Mouse (Mus musculus) testis, adult 2 months (tissue): ENCODE results near the gene Sgpp1. TPM values are rescaled to one million over a fixed set of nuclear protein-coding genes. Genes with fewer than 3 reads are reported as not detected.
"Not testable (repeated sequence)": the region's sequence is repeated elsewhere in the genome, so short reads cannot be mapped to it uniquely, and the experiment has no call there.

Experiments
- H3K27ac ChIP-seq: fragments of 200-500 bp; 2 replicates; pipeline ENCODE4 v1.5.1; 2012; ENCODE audit warnings: low read depth, low read length; ENCODE audit not compliant: control insufficient read depth, insufficient read depth
- H3K27me3 ChIP-seq: fragments of 200-500 bp; 2 replicates; pipeline ENCODE4 v1.6.1; 2012; ENCODE audit warnings: mild to moderate bottlenecking, low read length, moderate library complexity; ENCODE audit not compliant: control insufficient read depth, insufficient read depth
- H3K36me3 ChIP-seq: fragments of 200-500 bp; 2 replicates; pipeline ENCODE4 v1.6.1; 2012; ENCODE audit warnings: mild to moderate bottlenecking, low read length; ENCODE audit not compliant: control insufficient read depth, insufficient read depth
- H3K4me1 ChIP-seq: fragments of 200-500 bp; 2 replicates; pipeline ENCODE4 v1.6.1; 2012; ENCODE audit warnings: low read length; ENCODE audit not compliant: control insufficient read depth, insufficient read depth
- H3K4me3 ChIP-seq: fragments of 200-500 bp; 2 replicates; pipeline ENCODE4 v1.5.1; 2012; ENCODE audit warnings: low read depth, mild to moderate bottlenecking, low read length, moderate library complexity, mixed read lengths; ENCODE audit not compliant: control insufficient read depth
- CTCF ChIP-seq: fragments of 200-500 bp; IDR thresholded peaks from 2 replicates; pipeline ENCODE4 v1.5.1; 2012; ENCODE audit warnings: low read depth, mild to moderate bottlenecking, inconsistent platforms, low read length, moderate library complexity; ENCODE audit not compliant: control insufficient read depth, insufficient read depth, insufficient replicate concordance
- POLR2A ChIP-seq: fragments of 200-500 bp; IDR thresholded peaks from 2 replicates; pipeline ENCODE4 v1.6.1; 2012; ENCODE audit warnings: low read depth, mild to moderate bottlenecking, inconsistent platforms, low read length, moderate library complexity; ENCODE audit not compliant: control insufficient read depth
- polyA plus RNA-seq: library from polyadenylated mRNA; depleted of rRNA; stranded (reverse); fragments of >200 nt; gene quantifications from 2 replicates; pipeline ENCODE4 v1.2.3, GENCODE M21; 2012

The Sgpp1 gene
- polyA plus RNA-seq, 1 experiment, result 20.8 TPM

DNA sequence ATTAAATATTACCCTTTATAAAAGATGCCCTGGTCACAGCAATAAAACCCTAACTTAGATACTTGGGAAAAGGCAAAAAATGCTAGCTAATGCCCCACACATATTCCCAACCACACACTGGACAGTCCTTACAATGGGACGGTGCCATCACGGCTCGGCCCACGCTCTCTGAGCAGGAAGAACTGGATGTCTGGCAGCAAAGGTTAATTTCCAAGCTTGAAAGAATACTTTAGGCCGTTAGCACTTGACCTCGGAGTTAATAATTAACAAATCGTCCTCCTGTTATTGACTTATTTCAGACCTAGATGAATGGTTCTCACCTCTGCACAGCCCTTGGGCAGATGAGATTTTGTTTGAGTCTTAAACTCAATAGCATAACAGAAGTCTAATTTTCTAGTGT, 28.9 kb downstream of the Sgpp1 start:
- no peaks in the 10 kb centered on the region for H3K36me3 ChIP-seq
- H3K4me1 ChIP-seq, result peaks cover 5% of the 10 kb centered on the region
- H3K27ac ChIP-seq, result no peak overlapping the region
- H3K4me3 ChIP-seq, result no peak overlapping the region
- H3K27me3 ChIP-seq, result no peaks in the 10 kb centered on the region
- TF ChIP-seq POLR2A, result no peak
- TF ChIP-seq CTCF, result no peak

DNA sequence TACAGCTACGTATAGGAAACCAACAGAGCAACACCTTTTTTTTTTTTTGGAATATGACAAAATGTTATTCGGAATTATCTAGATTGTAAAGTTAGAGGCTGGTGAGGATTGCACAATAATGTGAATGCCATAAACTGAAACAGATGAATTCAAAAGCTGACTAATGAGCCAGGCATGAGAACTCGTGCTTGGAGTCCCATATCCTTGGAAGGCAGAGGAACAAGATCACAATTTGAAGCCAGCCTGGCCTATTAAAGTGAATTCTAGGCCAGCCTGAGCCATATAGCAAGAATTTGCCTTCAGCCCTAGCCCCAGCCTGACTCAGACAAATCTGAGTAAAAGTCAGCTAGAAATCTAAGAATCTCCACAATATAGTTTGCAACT, 32.8 kb downstream of the Sgpp1 start:
- H3K4me3 ChIP-seq, result no peak overlapping the region
- H3K27ac ChIP-seq, result no peak overlapping the region
- no peaks in the 10 kb centered on the region for H3K36me3 ChIP-seq
- H3K4me1 ChIP-seq, result peaks cover 10% of the 10 kb centered on the region
- H3K27me3 ChIP-seq, result no peaks in the 10 kb centered on the region
- TF ChIP-seq CTCF, result no peak
- no peak for TF ChIP-seq POLR2A

DNA sequence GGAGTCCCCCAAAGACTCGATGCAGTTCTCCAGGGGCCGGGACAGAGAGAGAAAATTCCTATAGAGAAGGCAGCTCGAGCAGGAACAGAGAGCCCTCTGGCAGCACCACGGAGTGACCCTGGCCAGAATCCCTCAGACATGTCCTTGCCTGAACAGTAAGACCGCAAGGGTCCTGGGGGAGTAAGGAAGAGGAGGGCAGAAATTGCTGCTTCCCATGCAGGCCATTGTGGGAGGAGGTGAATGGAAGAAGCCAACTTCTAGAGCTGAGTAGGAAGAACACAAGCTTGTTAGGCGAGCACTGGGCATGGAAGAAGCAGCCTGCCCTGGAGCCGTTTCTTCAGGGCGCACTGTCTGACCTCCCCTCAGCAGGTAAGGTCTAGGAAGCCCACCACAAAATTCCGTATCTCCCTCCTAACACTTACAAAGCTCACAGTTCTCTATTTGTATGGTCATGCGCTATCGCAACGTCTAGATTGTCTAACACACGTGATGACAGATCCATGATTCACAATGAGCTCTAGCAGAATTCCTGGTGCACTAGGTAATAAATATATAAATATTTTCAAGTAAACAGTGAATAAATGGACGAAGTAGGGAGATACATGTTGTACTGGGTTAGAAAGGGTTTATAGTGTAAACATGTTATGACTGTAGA, 33.3 kb downstream of the Sgpp1 start:
- H3K4me3 ChIP-seq, result no peak overlapping the region
- no peak for TF ChIP-seq CTCF
- TF ChIP-seq POLR2A, result no peak
- H3K27ac ChIP-seq, result peak overlapping the region; percentile 37; the same call in 1 of the 2 replicates
- H3K36me3 ChIP-seq, result no peaks in the 10 kb centered on the region
- peaks cover 10% of the 10 kb centered on the region for H3K4me1 ChIP-seq
- H3K27me3 ChIP-seq, result no peaks in the 10 kb centered on the region

DNA sequence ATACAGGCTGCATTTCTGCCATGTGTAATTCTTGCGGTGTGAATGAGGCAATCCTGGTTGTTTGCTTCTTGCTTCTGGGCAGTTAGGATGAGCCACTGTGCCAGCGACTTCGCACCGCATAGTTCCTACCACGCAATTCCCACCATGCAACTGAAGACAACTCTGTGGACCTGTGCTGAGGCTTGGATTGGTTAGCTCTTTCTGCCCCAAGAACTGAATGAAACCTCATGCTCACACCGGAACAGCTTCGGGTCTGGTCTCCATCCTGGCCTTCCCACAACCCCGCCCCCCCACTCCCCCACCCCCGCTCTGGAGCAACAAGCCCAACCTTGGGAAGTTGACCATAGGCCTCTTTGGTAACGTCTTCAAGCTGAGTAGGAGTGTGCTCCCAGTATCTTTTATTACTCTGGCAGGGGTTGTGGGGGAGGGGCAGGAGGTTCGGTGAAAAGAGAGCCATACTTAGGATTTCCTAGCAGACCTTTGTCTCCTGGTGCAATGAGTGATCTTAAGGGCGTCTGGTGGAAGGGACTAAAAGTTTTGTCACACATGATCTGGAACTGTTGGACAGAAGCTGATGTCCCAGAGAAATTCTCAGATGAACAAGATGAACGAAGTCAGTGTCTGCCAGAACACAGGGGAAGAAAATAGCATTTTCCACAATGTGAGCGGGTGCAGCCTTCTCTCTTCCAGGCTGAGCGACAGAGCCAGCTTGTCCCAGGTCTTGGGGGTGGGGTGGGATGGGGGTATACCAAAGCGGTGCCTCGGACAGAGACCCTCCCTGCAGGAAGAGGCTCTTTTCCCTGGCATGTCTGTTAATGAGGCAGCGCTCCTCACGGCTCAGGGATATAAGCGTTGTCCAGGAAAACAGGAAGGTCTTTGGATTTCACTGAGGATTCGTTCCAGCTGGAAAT, 34.1 kb downstream of the Sgpp1 start:
- Histone ChIP-seq H3K27ac (0 out of 2 replicates have a peak overlapping the region, but pooled peaks have one; percentile 39), H3K27me3 (no peaks in the 10 kb centered on the region), H3K4me1 (peaks cover 10% of the 10 kb centered on the region), H3K4me3 (peak overlapping the region; percentile 36), H3K36me3 (no peaks in the 10 kb centered on the region)
- TF ChIP-seq POLR2A (no peak), CTCF (no peak)

DNA sequence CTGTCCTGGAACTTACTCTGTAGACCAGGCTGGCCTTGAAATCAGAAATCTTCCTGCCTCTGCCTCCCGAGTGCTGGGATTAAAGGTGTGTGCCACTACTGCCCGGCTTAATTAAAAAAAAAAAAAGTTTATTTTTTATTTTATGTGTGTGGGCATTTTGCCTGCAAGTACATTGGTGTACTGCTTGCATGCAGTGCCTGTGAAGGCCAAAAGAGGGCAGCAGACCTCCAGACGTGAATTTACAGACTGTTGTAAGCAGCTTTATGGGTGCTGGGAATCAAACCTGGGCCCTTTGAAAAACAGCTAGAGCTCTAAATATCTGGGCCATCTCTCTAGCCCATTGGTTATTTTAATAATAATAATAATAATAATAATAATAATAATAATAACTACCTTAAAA, 36.8 kb downstream of the Sgpp1 start:
- H3K36me3 ChIP-seq, result no peaks in the 10 kb centered on the region
- no peaks in the 10 kb centered on the region for H3K27me3 ChIP-seq
- TF ChIP-seq POLR2A (no peak), CTCF (peak; percentile 46; the same call in 1 of the 2 replicates)
- peaks cover 10% of the 10 kb centered on the region for H3K4me1 ChIP-seq
- H3K4me3 ChIP-seq, result no peak overlapping the region
- no peak overlapping the region for H3K27ac ChIP-seq

DNA sequence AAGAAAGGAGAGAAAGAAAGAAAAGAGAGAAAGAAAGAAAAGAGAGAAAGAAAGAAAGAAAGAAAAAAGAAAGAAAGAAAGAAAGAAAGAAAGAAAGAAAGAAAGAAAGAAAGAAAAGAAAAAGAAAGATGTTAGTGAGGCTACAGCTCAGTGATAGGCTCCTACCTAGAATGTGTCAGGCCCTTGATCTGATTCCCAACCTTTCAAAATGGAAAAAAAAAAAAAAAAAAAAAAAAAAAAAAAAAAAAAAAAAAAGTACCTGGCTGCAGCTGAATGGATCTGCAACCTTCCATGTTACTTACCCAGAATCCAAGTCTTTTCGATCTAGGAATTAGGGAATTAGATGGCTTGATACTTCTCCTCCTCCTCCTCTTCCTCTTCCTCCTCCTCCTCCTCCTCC, 39.7 kb downstream of the Sgpp1 start:
- H3K4me1 ChIP-seq, H3K27me3 ChIP-seq, H3K4me3 ChIP-seq, H3K27ac ChIP-seq, H3K36me3 ChIP-seq: not testable (repeated sequence)

DNA sequence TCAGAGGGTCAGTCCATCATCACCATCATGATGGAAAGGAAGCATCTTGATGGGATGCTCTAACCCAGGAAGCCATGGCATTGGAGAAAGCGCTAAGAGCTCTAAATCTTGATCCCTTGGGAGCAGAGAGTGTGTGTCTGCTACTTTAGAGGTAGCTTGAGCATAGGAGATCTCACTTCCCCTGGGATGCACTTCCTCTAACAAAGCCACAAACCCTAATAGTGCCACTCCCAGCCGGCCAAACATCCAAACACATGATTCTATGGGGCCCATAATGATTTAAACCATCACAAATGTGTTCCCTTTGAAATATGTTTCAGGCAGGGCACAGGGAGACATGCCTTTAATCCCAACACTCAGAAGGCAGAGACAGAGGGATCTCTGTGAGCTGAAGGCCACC, 46.5 kb downstream of the Sgpp1 start:
- Histone ChIP-seq H3K27me3 (no peaks in the 10 kb centered on the region), H3K27ac (no peak overlapping the region), H3K4me1 (no peaks in the 10 kb centered on the region), H3K4me3 (no peak overlapping the region), H3K36me3 (no peaks in the 10 kb centered on the region)
- TF ChIP-seq CTCF, result no peak
- TF ChIP-seq POLR2A, result no peak

DNA sequence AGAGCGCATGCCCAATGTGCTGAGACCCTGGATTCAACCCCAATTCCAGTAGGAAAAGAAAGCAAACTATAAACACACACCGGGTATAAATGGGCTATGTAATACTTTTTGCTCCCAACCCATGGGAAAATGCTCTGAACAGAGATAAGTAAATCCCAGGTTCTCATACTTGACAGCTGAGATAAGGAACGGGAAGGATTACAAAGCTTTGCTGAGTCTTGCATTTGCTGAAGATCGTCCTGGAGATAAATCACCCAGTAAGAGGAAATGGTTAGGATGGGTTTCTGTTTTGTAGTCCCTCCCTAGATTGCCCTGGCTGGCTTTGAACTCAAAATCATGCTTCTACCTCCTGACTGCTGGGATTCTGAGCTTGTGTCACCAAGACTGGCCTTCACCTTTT, 48.2 kb downstream of the Sgpp1 start:
- H3K27me3 ChIP-seq, result no peaks in the 10 kb centered on the region
- H3K36me3 ChIP-seq, result no peaks in the 10 kb centered on the region
- TF ChIP-seq POLR2A (no peak), CTCF (no peak)
- no peaks in the 10 kb centered on the region for H3K4me1 ChIP-seq
- H3K27ac ChIP-seq, result no peak overlapping the region
- no peak overlapping the region for H3K4me3 ChIP-seq

DNA sequence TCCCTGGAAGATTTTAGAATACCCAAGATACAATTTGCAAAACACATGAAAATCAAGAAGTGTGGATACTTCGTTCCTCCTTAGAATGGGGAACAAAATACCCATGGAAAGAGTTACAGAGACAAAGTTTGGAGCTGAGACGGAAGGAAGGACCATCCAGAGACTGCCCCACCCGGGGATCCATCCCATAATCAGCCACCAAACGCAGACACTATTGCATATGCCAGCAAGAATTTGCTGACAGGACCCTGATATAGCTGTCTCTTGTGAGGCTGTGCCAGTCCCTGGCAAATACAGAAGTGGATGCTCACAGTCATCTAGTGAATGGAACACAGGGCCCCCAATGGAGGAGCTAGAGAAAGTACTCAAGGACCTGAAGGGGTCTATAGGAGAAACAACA, 51.5 kb downstream of the Sgpp1 start:
- not testable (repeated sequence) for H3K4me1 ChIP-seq, H3K27me3 ChIP-seq, H3K4me3 ChIP-seq, H3K36me3 ChIP-seq, H3K27ac ChIP-seq
